In genomic region chr11:87227056-87227455, GRCm38 (mm10) we compare ENCODE assay signal across 21 mouse cellular contexts.
DNase-seq lines count a peak whose midpoint lies in the region; TF ChIP-seq lines count a peak whose summit lies in the region.
"Had no signal": no experiment of that assay in that cellular context is flagged by ENCODE, and none has a peak within 500 bp of the region (broad histone marks: within the 10 kb centered on the region; RNA-seq: fewer than 3 reads in every experiment).

No protein-coding gene starts in this region.

- no peak overlapping the region for H3K4me2 ChIP-seq in CH12.LX (ENCODE audit: insufficient read depth, low read depth, poor library complexity, severe bottlenecking)
- H3K4me2 ChIP-seq: forebrain, embryonic 13.5 days; heart, embryonic 12.5 days; heart, embryonic 15.5 days; hindbrain, embryonic 13.5 days had no signal

- intact Hi-C loops in left cerebral cortex, postnatal 4 days (cut with DNase I) = no loop called here

- H3K27ac ChIP-seq in layer of hippocampus, adult 2 months = peak overlapping the region; percentile 29; the same call in 1 of the 2 replicates
- no peak overlapping the region for H3K27ac ChIP-seq in CH12.LX (ENCODE audit: insufficient read depth, low read depth)
- H3K27ac ChIP-seq: forebrain, embryonic 10.5 days; forebrain, embryonic 13.5 days; heart, embryonic 15.5 days; hindbrain, embryonic 10.5 days; hindbrain, embryonic 13.5 days had no signal

- no peak for DNase-seq in layer of hippocampus, adult 2 months (ENCODE audit: low spot score in 2 of 2)
- no peak for DNase-seq in layer of hippocampus, postnatal 25 days (ENCODE audit: extremely low spot score in 1 of 2, low spot score in 1 of 2)
- peak; percentile 44 for DNase-seq in thymus, postnatal 14 days
- no peak for DNase-seq in thymus, postnatal 36 days
- DNase-seq in CH12.LX (ENCODE audit: extremely low read depth) = peak; percentile 83
- no peak for DNase-seq in left cerebral cortex, postnatal 4 days
- DNase-seq: adrenal gland, adult 8-10 months; adrenal gland, postnatal 25 days; cerebellum, adult 11-12 months; cerebellum, adult 8-10 months; cerebellum, postnatal 36 days; gastrocnemius, postnatal 10 days; gastrocnemius, postnatal 36 days; heart, postnatal 10 days; heart, postnatal 36 days had no signal

- no peak for TF ChIP-seq POLR2A in CH12.LX (IDR thresholded peaks at IDR 0.05; ENCODE audit: low read depth, low read length)

- in situ Hi-C loops in CH12.LX (cut with MboI; ENCODE audit: low pct_ligation_motif_present, low pct_unique_long_range_greater_than_20kb, low sequenced_read_pairs) = loop anchor here (10.0 kb wide), 1 partner anchor 178 kb away; the partner anchor contains the start of genes Rad51c and Tex14

- H3K4me3 ChIP-seq in layer of hippocampus, adult 2 months = no peak overlapping the region
- H3K4me3 ChIP-seq in CH12.LX (replicated peaks in 1 of 3; ENCODE audit: low read depth in 2 of 3, low read length in 2 of 3, poor library complexity in 1 of 3) = no peak overlapping the region
- H3K4me3 ChIP-seq: forebrain, embryonic 10.5 days; forebrain, embryonic 13.5 days; heart, embryonic 12.5 days; heart, embryonic 15.5 days; hindbrain, embryonic 10.5 days; hindbrain, embryonic 13.5 days had no signal

- H3K9me3 ChIP-seq in CH12.LX (replicated peaks; ENCODE audit: low read length) = no peaks in the 10 kb centered on the region
- H3K9me3 ChIP-seq: forebrain, embryonic 10.5 days; forebrain, embryonic 13.5 days; heart, embryonic 12.5 days; heart, embryonic 15.5 days; hindbrain, embryonic 10.5 days; hindbrain, embryonic 13.5 days had no signal

- no peaks in the 10 kb centered on the region for H3K79me2 ChIP-seq in CH12.LX (replicated peaks; ENCODE audit: control insufficient read depth, extremely low read depth, insufficient read depth, poor library complexity, severe bottlenecking)

- peaks cover 2 to 45% of the 10 kb centered on the region in 2 experiments; a peak in 3 of 4 replicates for H3K4me1 ChIP-seq in CH12.LX (ENCODE audit: control insufficient read depth in 1 of 2, insufficient read depth in 2 of 2)
- H3K4me1 ChIP-seq: forebrain, embryonic 10.5 days; forebrain, embryonic 13.5 days; heart, embryonic 12.5 days; heart, embryonic 15.5 days; hindbrain, embryonic 10.5 days; hindbrain, embryonic 13.5 days had no signal

- TF ChIP-seq CTCF in layer of hippocampus, adult 2 months (conservative IDR thresholded peaks at IDR 0.05) = no peak
- TF ChIP-seq CTCF in CH12.LX (conservative IDR thresholded peaks at IDR 0.05 in 1 of 2, IDR thresholded peaks at IDR 0.05 in 1 of 2; ENCODE audit: low read depth in 2 of 2, low read length in 2 of 2) = no peak

- H3K36me3 ChIP-seq in CH12.LX (replicated peaks in 1 of 2; ENCODE audit: control insufficient read depth in 1 of 2, insufficient read depth in 1 of 2, low read length in 1 of 2) = peaks cover 16 to 57% of the 10 kb centered on the region in 2 experiments
- H3K36me3 ChIP-seq: heart, embryonic 15.5 days had no signal

- no peak overlapping the region for H3K9ac ChIP-seq in CH12.LX (ENCODE audit: insufficient read depth, low read depth)
- H3K9ac ChIP-seq: forebrain, embryonic 13.5 days; heart, embryonic 12.5 days; heart, embryonic 15.5 days; hindbrain, embryonic 13.5 days had no signal

- no peak for TF ChIP-seq RAD21 in CH12.LX (IDR thresholded peaks at IDR 0.05; ENCODE audit: low read depth, low read length)

- no peak for TF ChIP-seq EP300 in CH12.LX (IDR thresholded peaks at IDR 0.05; ENCODE audit: low read length)

- H3K27me3 ChIP-seq in CH12.LX (replicated peaks) = no peaks in the 10 kb centered on the region
- H3K27me3 ChIP-seq: forebrain, embryonic 13.5 days; heart, embryonic 12.5 days; heart, embryonic 15.5 days; hindbrain, embryonic 13.5 days had no signal

- dilution Hi-C loops in CH12.LX (cut with MboI; ENCODE audit: extremely low pct_ligation_motif_present, extremely low pct_unique_long_range_greater_than_20kb, low sequenced_read_pairs) = no loop called here

TF ChIP-seq in CH12.LX, 34 proteins besides CTCF, POLR2A, EP300 and RAD21:
- TF ChIP-seq ZC3H11A (IDR thresholded peaks at IDR 0.05; ENCODE audit: low read depth, low read length) = no peak
- no peak for TF ChIP-seq ELF1 (IDR thresholded peaks at IDR 0.05; ENCODE audit: low read depth, low read length)
- TF ChIP-seq RCOR1 (conservative IDR thresholded peaks at IDR 0.05; ENCODE audit: low read depth, low read length) = no peak
- TF ChIP-seq PAX5 (IDR thresholded peaks at IDR 0.05; ENCODE audit: low read length) = no peak
- TF ChIP-seq ETS1 (conservative IDR thresholded peaks at IDR 0.05; ENCODE audit: low read depth, low read length) = 0 out of 2 replicates have a peak, but pooled peaks have one; percentile 36
- no peak for TF ChIP-seq MXI1 (IDR thresholded peaks at IDR 0.05; ENCODE audit: low read depth, low read length)
- no peak for TF ChIP-seq HCFC1 (IDR thresholded peaks at IDR 0.05; ENCODE audit: low read depth, low read length)
- no peak for TF ChIP-seq ZNF384 (IDR thresholded peaks at IDR 0.05; ENCODE audit: low read depth, low read length)

Comparison
In these comparisons a context has a peak if more than half of its experiments do, and no peak if none do; other contexts are left out.
1. DNase-seq: peak in thymus, postnatal 14 days (single experiment) and CH12.LX (single experiment); none in layer of hippocampus, adult 2 months (0 of 2), layer of hippocampus, postnatal 25 days (0 of 2), thymus, postnatal 36 days (0 of 2) and left cerebral cortex, postnatal 4 days (single experiment).